Comparison of ENCODE assay signal across 8 mouse cellular contexts in the genomic region with DNA sequence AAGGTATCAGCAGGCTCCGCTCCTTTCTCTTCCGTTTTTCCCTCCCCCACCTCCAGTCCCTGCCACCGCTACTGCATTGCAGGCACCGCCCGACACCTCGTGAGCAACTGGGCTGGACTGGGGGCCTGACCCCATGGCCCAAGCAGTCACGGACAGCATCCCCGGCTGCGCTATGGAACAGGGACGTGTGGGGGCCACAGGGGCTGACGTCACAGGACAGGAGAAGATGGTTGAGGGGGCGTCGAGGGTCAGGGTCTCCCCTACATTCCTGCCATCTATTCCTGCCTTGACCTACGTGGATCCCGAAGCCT. TPM values are rescaled to one million over a fixed set of nuclear protein-coding genes. Genes with fewer than 3 reads are reported as not detected.
DNase-seq lines count a peak whose midpoint lies in the region; ATAC-seq and TF ChIP-seq lines count a peak whose summit lies in the region.

No protein-coding gene starts in this region.

- H3K36me3 ChIP-seq in megakaryocyte, embryonic 14.5 days (replicated peaks; ENCODE audit: low read length) = peaks cover 5% of the 10 kb centered on the region
- H3K36me3 ChIP-seq in limb, embryonic 11.5 days (ENCODE audit: control insufficient read depth, insufficient read depth, low read length) = no peaks in the 10 kb centered on the region
- 0 out of 2 replicates have a peak, but pooled peaks cover 1% of the 10 kb centered on the region for H3K36me3 ChIP-seq in small intestine, adult 2 months (ENCODE audit: control insufficient read depth, insufficient read depth, low read length)

- peak overlapping the region; percentile 85 for H3K4me3 ChIP-seq in megakaryocyte, embryonic 14.5 days (replicated peaks)
- peak overlapping the region; percentile 37 for H3K4me3 ChIP-seq in limb, embryonic 11.5 days (ENCODE audit: low read depth, low read length)
- peak overlapping the region; percentile 68 for H3K4me3 ChIP-seq in small intestine, adult 2 months (ENCODE audit: low read depth, low read length)

- H3K9ac ChIP-seq in limb, embryonic 11.5 days (ENCODE audit: low read length) = no peak overlapping the region

- TF ChIP-seq CTCF in small intestine, adult 2 months (IDR thresholded peaks at IDR 0.05; ENCODE audit: extremely low read depth, insufficient read length, insufficient replicate concordance, low read depth, low read length) = no peak

- no peak overlapping the region for H3K27ac ChIP-seq in limb, embryonic 11.5 days (replicated peaks; ENCODE audit: low read depth, low read length)
- no peak overlapping the region for H3K27ac ChIP-seq in small intestine, adult 2 months (ENCODE audit: insufficient read depth, low read depth, low read length)

- no peaks in the 10 kb centered on the region for H3K9me3 ChIP-seq in megakaryocyte, embryonic 14.5 days
- H3K9me3 ChIP-seq in limb, embryonic 11.5 days (ENCODE audit: control insufficient read depth, low read length) = no peaks in the 10 kb centered on the region

- peaks cover 65% of the 10 kb centered on the region for H3K27me3 ChIP-seq in megakaryocyte, embryonic 14.5 days (replicated peaks)
- peaks cover 64% of the 10 kb centered on the region for H3K27me3 ChIP-seq in limb, embryonic 11.5 days (ENCODE audit: control insufficient read depth, insufficient read depth, low read length)
- H3K27me3 ChIP-seq in small intestine, adult 2 months (ENCODE audit: control insufficient read depth, insufficient read depth, low read length) = peaks cover 34% of the 10 kb centered on the region

- TF ChIP-seq POLR2A in small intestine, adult 2 months (IDR thresholded peaks at IDR 0.05; ENCODE audit: low read depth, low read length) = no peak

- H3K4me2 ChIP-seq in limb, embryonic 11.5 days (ENCODE audit: low read depth, severe bottlenecking) = peak overlapping the region; percentile 67

- ATAC-seq in megakaryocyte, adult 5-6 weeks (ENCODE audit: poor library complexity, severe bottlenecking) = no peak
- no peak for ATAC-seq in limb, embryonic 11.5 days (ENCODE audit: insufficient number of reproducible peaks, low FRiP score, low TSS enrichment, low read depth)

- H3K4me1 ChIP-seq in megakaryocyte, embryonic 14.5 days = peaks cover 44% of the 10 kb centered on the region
- peaks cover 22% of the 10 kb centered on the region for H3K4me1 ChIP-seq in limb, embryonic 11.5 days (ENCODE audit: control insufficient read depth, insufficient read depth, low read length)
- peaks cover 22% of the 10 kb centered on the region for H3K4me1 ChIP-seq in small intestine, adult 2 months (ENCODE audit: control insufficient read depth, insufficient read depth, insufficient read length, low read length)

- WGBS in limb, embryonic 11.5 days = 7% methylated on average over 15 of the region's 15 CpGs
- WGBS in small intestine, adult 2 months = 6% methylated on average over 15 of the region's 15 CpGs

- DNase-seq in cerebellum, adult 18-20 months = peak; percentile 49 to 57
- no peak for DNase-seq in cerebellum, adult 11-12 months
- no peak for DNase-seq in limb, embryonic 11.5 days (ENCODE audit: low spot score)
- DNase-seq in urinary bladder, postnatal 25 days (ENCODE audit: low spot score) = no peak
- no peak for DNase-seq in frontal cortex, adult 2 months (ENCODE audit: extremely low spot score in 1 of 2, low spot score in 1 of 2)

RNA-seq across cellular contexts. Expression of a gene that starts 0.5 kb away (rescaled TPM):
- polyA plus RNA-seq in megakaryocyte, embryonic 14.5 days (2012; ENCODE audit: insufficient read depth, low replicate concordance) = 0.32 TPM in 1 of 2 replicates, not detected in the other
- total RNA-seq in megakaryocyte, adult 5-6 weeks (2015) = not detected in 2 replicates
- total RNA-seq in megakaryocyte, adult 5-6 weeks (2017) = not detected in 2 replicates
- polyA plus RNA-seq in limb, embryonic 11.5 days (2014; fragmentation: Nextera tagmentation; extraction: Ambion mirVana) = 1.1 and 2.2 TPM in 2 replicates
- 3.5 and 8.1 TPM in 2 replicates for polyA plus RNA-seq in small intestine, adult 2 months (2012; rRNA removed)
- polyA plus RNA-seq in frontal cortex, adult 2 months (2012; rRNA removed) = 106 and 122 TPM in 2 replicates

RNA-seq across cellular contexts. Expression of a gene that starts 3.5 kb away (rescaled TPM):
- polyA plus RNA-seq in megakaryocyte, embryonic 14.5 days (2012; ENCODE audit: insufficient read depth, low replicate concordance) = 24.4 and 25.6 TPM in 2 replicates
- 30.6 and 33.4 TPM in 2 replicates for total RNA-seq in megakaryocyte, adult 5-6 weeks (2015)
- 8.5 and 14.1 TPM in 2 replicates for total RNA-seq in megakaryocyte, adult 5-6 weeks (2017)
- 68.5 and 71.2 TPM in 2 replicates for polyA plus RNA-seq in limb, embryonic 11.5 days (2014; fragmentation: Nextera tagmentation; extraction: Ambion mirVana)
- 155 and 252 TPM in 2 replicates for polyA plus RNA-seq in small intestine, adult 2 months (2012; rRNA removed)
- 44.7 and 45.1 TPM in 2 replicates for polyA plus RNA-seq in frontal cortex, adult 2 months (2012; rRNA removed)

RNA-seq across cellular contexts. Expression of a gene that starts 13.5 kb away (rescaled TPM):
- 4.9 and 13.6 TPM in 2 replicates for polyA plus RNA-seq in megakaryocyte, embryonic 14.5 days (2012; ENCODE audit: insufficient read depth, low replicate concordance)
- not detected in 2 replicates for total RNA-seq in megakaryocyte, adult 5-6 weeks (2015)
- not detected in 2 replicates for total RNA-seq in megakaryocyte, adult 5-6 weeks (2017)
- 33.8 and 36.3 TPM in 2 replicates for polyA plus RNA-seq in limb, embryonic 11.5 days (2014; fragmentation: Nextera tagmentation; extraction: Ambion mirVana)
- 1.3 and 1.5 TPM in 2 replicates for polyA plus RNA-seq in small intestine, adult 2 months (2012; rRNA removed)
- polyA plus RNA-seq in frontal cortex, adult 2 months (2012; rRNA removed) = 383 and 422 TPM in 2 replicates

RNA-seq across cellular contexts. Expression of a gene that starts 16.9 kb away (rescaled TPM):
- polyA plus RNA-seq in megakaryocyte, embryonic 14.5 days (2012; ENCODE audit: insufficient read depth, low replicate concordance) = 0.74 and 1.3 TPM in 2 replicates
- 0.13 TPM in 1 of 2 replicates, not detected in the other for total RNA-seq in megakaryocyte, adult 5-6 weeks (2015)
- not detected in 2 replicates for total RNA-seq in megakaryocyte, adult 5-6 weeks (2017)
- polyA plus RNA-seq in limb, embryonic 11.5 days (2014; fragmentation: Nextera tagmentation; extraction: Ambion mirVana) = 41.1 and 45.6 TPM in 2 replicates
- polyA plus RNA-seq in small intestine, adult 2 months (2012; rRNA removed) = 3.4 and 8.2 TPM in 2 replicates
- 5.2 and 5.7 TPM in 2 replicates for polyA plus RNA-seq in frontal cortex, adult 2 months (2012; rRNA removed)

RNA-seq across cellular contexts. Expression of a gene that starts 22.1 kb away (rescaled TPM):
- 445 and 649 TPM in 2 replicates for polyA plus RNA-seq in megakaryocyte, embryonic 14.5 days (2012; ENCODE audit: insufficient read depth, low replicate concordance)
- total RNA-seq in megakaryocyte, adult 5-6 weeks (2015) = 67.7 and 77.3 TPM in 2 replicates
- 120 and 127 TPM in 2 replicates for total RNA-seq in megakaryocyte, adult 5-6 weeks (2017)
- polyA plus RNA-seq in limb, embryonic 11.5 days (2014; fragmentation: Nextera tagmentation; extraction: Ambion mirVana) = 242 and 244 TPM in 2 replicates
- polyA plus RNA-seq in small intestine, adult 2 months (2012; rRNA removed) = 139 and 243 TPM in 2 replicates
- 190 and 208 TPM in 2 replicates for polyA plus RNA-seq in frontal cortex, adult 2 months (2012; rRNA removed)

Comparison
In these comparisons a context has a peak if more than half of its experiments do, and no peak if none do; other contexts are left out.
1. DNase-seq: peak in cerebellum, adult 18-20 months (2 of 2); none in cerebellum, adult 11-12 months (single experiment), limb, embryonic 11.5 days (single experiment), urinary bladder, postnatal 25 days (single experiment) and frontal cortex, adult 2 months (0 of 2).
2. RNA of a gene that starts 0.5 kb away (polyA plus RNA-seq): 106 to 122 TPM in frontal cortex, adult 2 months; 3.5 to 8.1 TPM in small intestine, adult 2 months, 1.1 to 2.2 TPM in limb, embryonic 11.5 days and 0.32 TPM in megakaryocyte, embryonic 14.5 days; every median in the first group is over 10 times any median in the second.
3. RNA of a gene that starts 13.5 kb away (polyA plus RNA-seq): 383 to 422 TPM in frontal cortex, adult 2 months; 33.8 to 36.3 TPM in limb, embryonic 11.5 days, 4.9 to 13.6 TPM in megakaryocyte, embryonic 14.5 days and 1.3 to 1.5 TPM in small intestine, adult 2 months; every median in the first group is over 10 times any median in the second.
4. Peak in every context shown above with its lines, with median percentiles within 50 percentile points of each other: H3K4me3 ChIP-seq.